In genomic region chr11:115894755-115895520, GRCm38 (mm10) we compare ENCODE assay signal across 10 mouse cellular contexts. TPM values are rescaled to one million over a fixed set of nuclear protein-coding genes. Genes with fewer than 3 reads are reported as not detected.
DNase-seq lines count a peak whose midpoint lies in the region; ATAC-seq and TF ChIP-seq lines count a peak whose summit lies in the region.
"Had no signal": no experiment of that assay in that cellular context is flagged by ENCODE, and none has a peak within 500 bp of the region (broad histone marks: within the 10 kb centered on the region; RNA-seq: fewer than 3 reads in every experiment).

No protein-coding gene starts in this region.

- peak; percentile 34 for TF ChIP-seq CTCF in gastrocnemius, adult 2 months (IDR thresholded peaks at IDR 0.05)
- peak; percentile 50 for TF ChIP-seq CTCF in midbrain, postnatal 0 days (IDR thresholded peaks at IDR 0.05)

- intact Hi-C loops in gastrocnemius, adult 2 months (cut with DNase I) = no loop called here

- DNase-seq in gastrocnemius, adult 2 months = no peak
- DNase-seq in gastrocnemius, postnatal 4 days (ENCODE audit: low spot score in 2 of 2) = no peak
- DNase-seq in midbrain, postnatal 0 days (ENCODE audit: low spot score) = peak; percentile 10
- DNase-seq in thymus, postnatal 36 days = peak; percentile 53 to 63
- DNase-seq in urinary bladder, postnatal 10 days (ENCODE audit: low spot score) = no peak
- DNase-seq in forebrain, embryonic 11.5 days (ENCODE audit: low spot score) = no peak

- WGBS in midbrain, postnatal 0 days = 81% methylated on average over 14 of the region's 14 CpGs
- WGBS in midbrain, embryonic 15.5 days = 76% methylated on average over 14 of the region's 14 CpGs
- WGBS in intestine, embryonic 16.5 days = 66% methylated on average over 14 of the region's 14 CpGs
- 73% methylated on average over 14 of the region's 14 CpGs for WGBS in forebrain, embryonic 11.5 days

- H3K4me1 ChIP-seq in midbrain, postnatal 0 days (ENCODE audit: insufficient read depth, low read length) = no peaks in the 10 kb centered on the region
- H3K4me1 ChIP-seq in midbrain, embryonic 15.5 days = no peaks in the 10 kb centered on the region
- H3K4me1 ChIP-seq in intestine, embryonic 16.5 days (ENCODE audit: control insufficient read depth, insufficient read depth, low read length) = peaks cover 4% of the 10 kb centered on the region
- H3K4me1 ChIP-seq in forebrain, embryonic 11.5 days (replicated peaks; ENCODE audit: control insufficient read depth, insufficient read depth, low read length) = peaks cover 2% of the 10 kb centered on the region; the same call in 1 of the 2 replicates

- H3K27ac ChIP-seq in gastrocnemius, adult 2 months = no peak overlapping the region
- H3K27ac ChIP-seq in midbrain, postnatal 0 days (ENCODE audit: low read depth, low read length) = no peak overlapping the region
- no peak overlapping the region for H3K27ac ChIP-seq in midbrain, embryonic 15.5 days
- H3K27ac ChIP-seq in intestine, embryonic 16.5 days (ENCODE audit: low read length) = no peak overlapping the region
- H3K27ac ChIP-seq in forebrain, embryonic 11.5 days (ENCODE audit: low read depth, low read length) = no peak overlapping the region
- H3K27ac ChIP-seq: macrophage had no signal

- H3K9me3 ChIP-seq in midbrain, postnatal 0 days (ENCODE audit: low read length) = no peaks in the 10 kb centered on the region
- no peaks in the 10 kb centered on the region for H3K9me3 ChIP-seq in midbrain, embryonic 15.5 days
- no peaks in the 10 kb centered on the region for H3K9me3 ChIP-seq in intestine, embryonic 16.5 days (ENCODE audit: control insufficient read depth, low read length)
- no peaks in the 10 kb centered on the region for H3K9me3 ChIP-seq in forebrain, embryonic 11.5 days (ENCODE audit: control insufficient read depth, low read length)
- H3K9me3 ChIP-seq: G1E had no signal

- peaks cover 24% of the 10 kb centered on the region for H3K36me3 ChIP-seq in midbrain, postnatal 0 days (ENCODE audit: insufficient read depth, low read length)
- 0 out of 2 replicates have a peak, but pooled peaks cover 4% of the 10 kb centered on the region for H3K36me3 ChIP-seq in midbrain, embryonic 15.5 days (replicated peaks)
- peaks cover 5% of the 10 kb centered on the region; the same call in 1 of the 2 replicates for H3K36me3 ChIP-seq in intestine, embryonic 16.5 days (ENCODE audit: control insufficient read depth, insufficient read depth, low read length)
- H3K36me3 ChIP-seq in forebrain, embryonic 11.5 days (ENCODE audit: control insufficient read depth, insufficient read depth, low read length) = peaks cover 3% of the 10 kb centered on the region; the same call in 1 of the 2 replicates

- no peak overlapping the region for H3K4me2 ChIP-seq in midbrain, postnatal 0 days (ENCODE audit: low read depth, low read length, poor library complexity, severe bottlenecking)
- H3K4me2 ChIP-seq in midbrain, embryonic 15.5 days = no peak overlapping the region
- no peak overlapping the region for H3K4me2 ChIP-seq in intestine, embryonic 16.5 days (ENCODE audit: low read depth, low read length)
- H3K4me2 ChIP-seq in forebrain, embryonic 11.5 days (ENCODE audit: low read depth, low read length, severe bottlenecking) = no peak overlapping the region

- ATAC-seq in midbrain, postnatal 0 days (ENCODE audit: low FRiP score) = no peak
- no peak for ATAC-seq in midbrain, embryonic 15.5 days (replicated peaks)
- ATAC-seq in intestine, embryonic 16.5 days = peak; percentile 34
- no peak for ATAC-seq in forebrain, embryonic 11.5 days (replicated peaks; ENCODE audit: low FRiP score)

- H3K4me3 ChIP-seq in gastrocnemius, adult 2 months = no peak overlapping the region
- H3K4me3 ChIP-seq in midbrain, postnatal 0 days (ENCODE audit: low read depth, low read length) = no peak overlapping the region
- H3K4me3 ChIP-seq in midbrain, embryonic 15.5 days = no peak overlapping the region
- H3K4me3 ChIP-seq in intestine, embryonic 16.5 days (ENCODE audit: low read length) = no peak overlapping the region
- H3K4me3 ChIP-seq in forebrain, embryonic 11.5 days (ENCODE audit: low read depth, low read length) = no peak overlapping the region

- H3K9ac ChIP-seq in midbrain, postnatal 0 days (replicated peaks; ENCODE audit: low read length, poor library complexity, severe bottlenecking) = no peak overlapping the region
- H3K9ac ChIP-seq in midbrain, embryonic 15.5 days = no peak overlapping the region
- no peak overlapping the region for H3K9ac ChIP-seq in intestine, embryonic 16.5 days (ENCODE audit: low read depth, low read length)
- no peak overlapping the region for H3K9ac ChIP-seq in forebrain, embryonic 11.5 days (ENCODE audit: low read length)

- H3K27me3 ChIP-seq in midbrain, postnatal 0 days (ENCODE audit: insufficient read depth, low read length) = no peaks in the 10 kb centered on the region
- no peaks in the 10 kb centered on the region for H3K27me3 ChIP-seq in midbrain, embryonic 15.5 days (replicated peaks)
- no peaks in the 10 kb centered on the region for H3K27me3 ChIP-seq in intestine, embryonic 16.5 days (replicated peaks; ENCODE audit: control insufficient read depth, insufficient read depth, low read length)
- H3K27me3 ChIP-seq in forebrain, embryonic 11.5 days (ENCODE audit: control insufficient read depth, insufficient read depth, low read length) = no peaks in the 10 kb centered on the region

RNA-seq across cellular contexts. Expression of gene Smim5, which starts 4.8 kb away (rescaled TPM):
- under 1 TPM; 0.23 to 0.89 TPM for total RNA-seq in gastrocnemius, adult 2 months (2021)
- total RNA-seq in gastrocnemius, postnatal 4 days (2021) = 10 to 100 TPM; 14.1 to 17.1 TPM
- not detected in 2 replicates for total RNA-seq in midbrain, postnatal 0 days (2014; rRNA removed)
- polyA plus RNA-seq in midbrain, postnatal 0 days (2015; fragmentation: Nextera tagmentation; extraction: Ambion mirVana) = 1.3 and 1.5 TPM in 2 replicates
- 1.2 and 1.4 TPM in 2 replicates for polyA plus RNA-seq in midbrain, embryonic 15.5 days (2015; fragmentation: Nextera tagmentation; extraction: Ambion mirVana)
- polyA plus RNA-seq in intestine, embryonic 16.5 days (2015; fragmentation: Nextera tagmentation; extraction: Ambion mirVana) = 1.6 and 3.1 TPM in 2 replicates
- polyA plus RNA-seq in forebrain, embryonic 11.5 days (2014; fragmentation: Nextera tagmentation; extraction: Ambion mirVana) = 2.0 and 2.6 TPM in 2 replicates

RNA-seq across cellular contexts. Expression of gene Smim6, which starts 16.9 kb away (rescaled TPM):
- not detected for total RNA-seq in gastrocnemius, adult 2 months (2021)
- under 1 TPM in 1 of 2 experiments, not detected in 1; 0.39 TPM for total RNA-seq in gastrocnemius, postnatal 4 days (2021)
- not detected in 2 replicates for total RNA-seq in midbrain, postnatal 0 days (2014; rRNA removed)
- 0.26 TPM in 1 of 2 replicates, not detected in the other for polyA plus RNA-seq in midbrain, postnatal 0 days (2015; fragmentation: Nextera tagmentation; extraction: Ambion mirVana)
- polyA plus RNA-seq in midbrain, embryonic 15.5 days (2015; fragmentation: Nextera tagmentation; extraction: Ambion mirVana) = 1.0 and 1.1 TPM in 2 replicates
- polyA plus RNA-seq in intestine, embryonic 16.5 days (2015; fragmentation: Nextera tagmentation; extraction: Ambion mirVana) = 33.8 and 38.6 TPM in 2 replicates
- 0.72 and 0.95 TPM in 2 replicates for polyA plus RNA-seq in forebrain, embryonic 11.5 days (2014; fragmentation: Nextera tagmentation; extraction: Ambion mirVana)
- polyA plus RNA-seq: G1E, macrophage had no signal

RNA-seq across cellular contexts. Expression of gene Myo15b, which starts 36.7 kb away (rescaled TPM):
- not detected for total RNA-seq in gastrocnemius, adult 2 months (2021)
- under 1 TPM; 0.37 to 0.60 TPM for total RNA-seq in gastrocnemius, postnatal 4 days (2021)
- total RNA-seq in midbrain, postnatal 0 days (2014; rRNA removed) = not detected in 2 replicates
- polyA plus RNA-seq in midbrain, postnatal 0 days (2015; fragmentation: Nextera tagmentation; extraction: Ambion mirVana) = 0.09 and 0.29 TPM in 2 replicates
- polyA plus RNA-seq in midbrain, embryonic 15.5 days (2015; fragmentation: Nextera tagmentation; extraction: Ambion mirVana) = 0.03 and 0.10 TPM in 2 replicates
- polyA plus RNA-seq in intestine, embryonic 16.5 days (2015; fragmentation: Nextera tagmentation; extraction: Ambion mirVana) = 168 and 230 TPM in 2 replicates
- polyA plus RNA-seq in forebrain, embryonic 11.5 days (2014; fragmentation: Nextera tagmentation; extraction: Ambion mirVana) = 0.16 TPM in 1 of 2 replicates, not detected in the other

RNA-seq across cellular contexts. Expression of gene Sap30bp, which starts 38.1 kb away (rescaled TPM):
- total RNA-seq in gastrocnemius, adult 2 months (2021) = 10 to 100 TPM; 12.1 to 13.4 TPM
- total RNA-seq in gastrocnemius, postnatal 4 days (2021) = 10 to 100 TPM; 25.1 to 25.7 TPM
- 44.3 and 46.4 TPM in 2 replicates for total RNA-seq in midbrain, postnatal 0 days (2014; rRNA removed)
- polyA plus RNA-seq in midbrain, postnatal 0 days (2015; fragmentation: Nextera tagmentation; extraction: Ambion mirVana) = 43.3 and 54.3 TPM in 2 replicates
- 52.1 and 53.1 TPM in 2 replicates for polyA plus RNA-seq in midbrain, embryonic 15.5 days (2015; fragmentation: Nextera tagmentation; extraction: Ambion mirVana)
- polyA plus RNA-seq in intestine, embryonic 16.5 days (2015; fragmentation: Nextera tagmentation; extraction: Ambion mirVana) = 27.3 and 29.2 TPM in 2 replicates
- polyA plus RNA-seq in forebrain, embryonic 11.5 days (2014; fragmentation: Nextera tagmentation; extraction: Ambion mirVana) = 55.2 and 56.3 TPM in 2 replicates

RNA-seq across cellular contexts. Expression of gene Recql5, which starts 38.3 kb away (rescaled TPM):
- total RNA-seq in gastrocnemius, adult 2 months (2021) = 1 to 10 TPM; 7.5 to 8.6 TPM
- 10 to 100 TPM in 1 of 2 experiments, 1 to 10 TPM in 1; 8.6 to 12.9 TPM for total RNA-seq in gastrocnemius, postnatal 4 days (2021)
- total RNA-seq in midbrain, postnatal 0 days (2014; rRNA removed) = 18.9 and 20.4 TPM in 2 replicates
- polyA plus RNA-seq in midbrain, postnatal 0 days (2015; fragmentation: Nextera tagmentation; extraction: Ambion mirVana) = 8.0 and 10.5 TPM in 2 replicates
- 22.4 and 25.7 TPM in 2 replicates for polyA plus RNA-seq in midbrain, embryonic 15.5 days (2015; fragmentation: Nextera tagmentation; extraction: Ambion mirVana)
- 15.7 and 16.7 TPM in 2 replicates for polyA plus RNA-seq in intestine, embryonic 16.5 days (2015; fragmentation: Nextera tagmentation; extraction: Ambion mirVana)
- 28.3 and 35.6 TPM in 2 replicates for polyA plus RNA-seq in forebrain, embryonic 11.5 days (2014; fragmentation: Nextera tagmentation; extraction: Ambion mirVana)

Comparison
In these comparisons a context has a peak if more than half of its experiments do, and no peak if none do; other contexts are left out.
1. DNase-seq: peak in midbrain, postnatal 0 days (single experiment) and thymus, postnatal 36 days (2 of 2); none in gastrocnemius, adult 2 months (single experiment), gastrocnemius, postnatal 4 days (0 of 2), urinary bladder, postnatal 10 days (single experiment) and forebrain, embryonic 11.5 days (single experiment).
2. RNA of gene Smim6, which starts 16.9 kb away (polyA plus RNA-seq): 33.8 to 38.6 TPM in intestine, embryonic 16.5 days; 1.0 to 1.1 TPM in midbrain, embryonic 15.5 days, 0.72 to 0.95 TPM in forebrain, embryonic 11.5 days and 0.26 TPM in midbrain, postnatal 0 days; every median in the first group is over 10 times any median in the second.
3. RNA of gene Myo15b, which starts 36.7 kb away (polyA plus RNA-seq): 168 to 230 TPM in intestine, embryonic 16.5 days; 0.03 to 0.10 TPM in midbrain, embryonic 15.5 days, 0.09 to 0.29 TPM in midbrain, postnatal 0 days and 0.16 TPM in forebrain, embryonic 11.5 days; every median in the first group is over 100 times any median in the second.